Mouse (Mus musculus): Measurements from ENCODE around the gene Ptbp1.

- TF ChIP-seq GATA1 (IDR thresholded peaks at IDR 0.05; ENCODE audit: low read length) (no peak), TAL1 (IDR thresholded peaks at IDR 0.05; ENCODE audit: low read length) (no peak)
These were observed 26.5 kb downstream of the Ptbp1 start for GRCm38 (mm10) chr10:79880721-79881120.

All from erythroblast, embryonic 14.5 days (primary cell).